Mouse (Mus musculus) G1E-ER4 (cell line): Measurements from ENCODE around the gene Bex3. TPM values are rescaled to one million over a fixed set of nuclear protein-coding genes. Genes with fewer than 3 reads are reported as not detected.
"Not testable (repeated sequence)": the region's sequence is repeated elsewhere in the genome, so short reads cannot be mapped to it uniquely, and the experiment has no call there.

Experiments used
- GATA1 ChIP-seq: IDR thresholded peaks from one replicate; pipeline ENCODE4 v1.8.0; 2012; ENCODE audit warnings: low read length, inconsistent platforms
- polyA plus RNA-seq: library from polyadenylated mRNA; stranded (reverse); fragments of >175 nt; gene quantifications from 2 replicates; pipeline ENCODE4 v1.2.3, GENCODE M21; 2012

The Bex3 gene
- polyA plus RNA-seq, result 460 and 610 TPM in 2 replicates

GRCm38 (mm10) chrX:136269743-136270392 is at the start of gene Bex3:
TSS of gene Bex3 (plus strand) at chrX:136270253.
- not testable (repeated sequence) for TF ChIP-seq GATA1

GRCm38 (mm10) chrX:136223714-136224113 is 46.3 kb upstream of the Bex3 start:
- TF ChIP-seq GATA1, result no peak

- TF ChIP-seq GATA1, result no peak
Measured at GRCm38 (mm10) chrX:136227768-136228167, 42.3 kb upstream of the Bex3 start.

GRCm38 (mm10) chrX:136238118-136238517 is 31.9 kb upstream of the Bex3 start:
- TF ChIP-seq GATA1, result no peak

GRCm38 (mm10) chrX:136243181-136243580 is 26.9 kb upstream of the Bex3 start:
- TF ChIP-seq GATA1, result no peak

- TF ChIP-seq GATA1, result no peak
Measured at GRCm38 (mm10) chrX:136244574-136245229, 25.4 kb upstream of the Bex3 start, which contains the start of gene Tceal9. TSS of gene Tceal9 (plus strand) at chrX:136245079.

- TF ChIP-seq GATA1, result no peak
Measured at GRCm38 (mm10) chrX:136245521-136246071, 24.5 kb upstream of the Bex3 start.

GRCm38 (mm10) chrX:136248811-136249210 is 21.2 kb upstream of the Bex3 start:
- TF ChIP-seq GATA1, result no peak

- TF ChIP-seq GATA1, result no peak
Measured at GRCm38 (mm10) chrX:136249671-136250070, 20.4 kb upstream of the Bex3 start.

GRCm38 (mm10) chrX:136252023-136252729 is 17.9 kb upstream of the Bex3 start:
- no peak for TF ChIP-seq GATA1

GRCm38 (mm10) chrX:136267720-136268119 is 2.3 kb upstream of the Bex3 start:
- TF ChIP-seq GATA1, result no peak

GRCm38 (mm10) chrX:136268173-136268572 is 1.9 kb upstream of the Bex3 start:
- no peak for TF ChIP-seq GATA1

- no peak for TF ChIP-seq GATA1
Measured at GRCm38 (mm10) chrX:136274542-136274941, 4.5 kb downstream of the Bex3 start.

- no peak for TF ChIP-seq GATA1
Measured at GRCm38 (mm10) chrX:136275386-136275785, 5.3 kb downstream of the Bex3 start.

GRCm38 (mm10) chrX:136277577-136277976 is 7.5 kb downstream of the Bex3 start:
- no peak for TF ChIP-seq GATA1

GRCm38 (mm10) chrX:136278401-136278800 is 8.3 kb downstream of the Bex3 start:
- TF ChIP-seq GATA1, result no peak
